Mouse (Mus musculus) adrenal gland, adult 8-10 months (tissue): ENCODE data around the gene Hsd17b2. TPM values are rescaled to one million over a fixed set of nuclear protein-coding genes. Genes with fewer than 3 reads are reported as not detected.

ENCODE experiments used
- DNase-seq: peaks from one replicate; pipeline ENCODE4 v3.0.0; 2022
- total RNA-seq, 4 experiments: library from RNA; stranded (reverse); gene quantifications; 2 replicates each; pipeline ENCODE4 v1.2.4; 2022

The Hsd17b2 gene
- total RNA-seq, 4 experiments from 2014 or later: not detected

- DNase-seq: no peak
Observed at GRCm38 (mm10) chr8:117775626-117776025, 73.9 kb downstream of the Hsd17b2 start.

- no peak for DNase-seq
Observed at GRCm38 (mm10) chr8:117776075-117776474, 74.4 kb downstream of the Hsd17b2 start.

GRCm38 (mm10) chr8:117778531-117779322 is 77.0 kb downstream of the Hsd17b2 start:
- DNase-seq: no peak

GRCm38 (mm10) chr8:117779344-117779743 is 77.6 kb downstream of the Hsd17b2 start:
- DNase-seq: no peak

- no peak for DNase-seq
Observed at GRCm38 (mm10) chr8:117781375-117782129, 79.8 kb downstream of the Hsd17b2 start.

- DNase-seq: no peak
Observed at GRCm38 (mm10) chr8:117783021-117783420, 81.3 kb downstream of the Hsd17b2 start.

- DNase-seq: no peak
Observed at GRCm38 (mm10) chr8:117786428-117786827, 84.7 kb downstream of the Hsd17b2 start.

- DNase-seq: no peak
Observed at GRCm38 (mm10) chr8:117792616-117793144, 91.0 kb downstream of the Hsd17b2 start.

- no peak for DNase-seq
Observed at GRCm38 (mm10) chr8:117794581-117794980, 92.9 kb downstream of the Hsd17b2 start.

GRCm38 (mm10) chr8:117796464-117796863 is 94.8 kb downstream of the Hsd17b2 start:
- DNase-seq: no peak

GRCm38 (mm10) chr8:117798066-117798465 is 96.4 kb downstream of the Hsd17b2 start:
- no peak for DNase-seq

- peak; percentile 95 for DNase-seq
Observed at GRCm38 (mm10) chr8:117801443-117802298, 100.0 kb downstream of the Hsd17b2 start, which contains the start of gene Mphosph6. Mphosph6 (minus strand) TSS chr8:117801943.

GRCm38 (mm10) chr8:117802299-117802689 is 100.6 kb downstream of the Hsd17b2 start:
- no peak for DNase-seq

GRCm38 (mm10) chr8:117805419-117805818 is 103.7 kb downstream of the Hsd17b2 start:
- no peak for DNase-seq

Other genes with a start within 250 kb of the Hsd17b2 start
- gene Plcg2, start 203.6 kb upstream of the Hsd17b2 start, total RNA-seq: 1 to 10 TPM; 6.7 to 8.9 (median 8.1) TPM
- gene Sdr42e1, start 28.2 kb upstream of the Hsd17b2 start, total RNA-seq: 1 to 10 TPM; 1.6 to 3.5 (median 2.0) TPM
- gene Mphosph6, start 100.0 kb downstream of the Hsd17b2 start, total RNA-seq: 10 to 100 TPM; 17.5 to 24.0 (median 21.9) TPM